Mouse (Mus musculus) ovary, adult 18-20 months (tissue): ENCODE measurements around the gene Poll.
"Not testable (repeated sequence)": the region's sequence is repeated elsewhere in the genome, so short reads cannot be mapped to it uniquely, and the experiment has no call there.

Source experiments
- DNase-seq: peaks from one replicate; pipeline ENCODE4 v3.0.0; 2022; ENCODE audit warnings: low spot score, mixed read lengths

Gene Poll

GRCm38 (mm10) chr19:45577141-45577750 lies 16.9 kb upstream of the Poll start:
- no peak for DNase-seq

GRCm38 (mm10) chr19:45575632-45576001 lies 15.3 kb upstream of the Poll start:
- DNase-seq, result no peak

GRCm38 (mm10) chr19:45574941-45575631 lies 14.8 kb upstream of the Poll start:
- no peak for DNase-seq

- DNase-seq, result no peak
Measured at GRCm38 (mm10) chr19:45574339-45574898, 14.1 kb upstream of the Poll start.

- peak; percentile 32 for DNase-seq
Measured at GRCm38 (mm10) chr19:45573861-45574267, 13.5 kb upstream of the Poll start.

GRCm38 (mm10) chr19:45573033-45573432 lies 12.7 kb upstream of the Poll start:
- DNase-seq, result no peak

- DNase-seq, result no peak
Measured at GRCm38 (mm10) chr19:45567367-45567766, 7.0 kb upstream of the Poll start.

GRCm38 (mm10) chr19:45565925-45566715 lies 5.8 kb upstream of the Poll start:
- DNase-seq, result no peak

- no peak for DNase-seq
Measured at GRCm38 (mm10) chr19:45554136-45554535, 6.2 kb downstream of the Poll start.

- no peak for DNase-seq
Measured at GRCm38 (mm10) chr19:45552187-45552586, 8.1 kb downstream of the Poll start.

- DNase-seq, result no peak
Measured at GRCm38 (mm10) chr19:45549948-45550347, 10.4 kb downstream of the Poll start.

- DNase-seq, result no peak
Measured at GRCm38 (mm10) chr19:45549128-45549915, 11.0 kb downstream of the Poll start.

GRCm38 (mm10) chr19:45548196-45548595 lies 12.1 kb downstream of the Poll start:
- not testable (repeated sequence) for DNase-seq

GRCm38 (mm10) chr19:45544925-45545321 lies 15.4 kb downstream of the Poll start:
- peak; percentile 77 for DNase-seq

GRCm38 (mm10) chr19:45544152-45544924 lies 16.0 kb downstream of the Poll start:
- DNase-seq, result peak; percentile 79

GRCm38 (mm10) chr19:45542061-45542460 lies 18.3 kb downstream of the Poll start:
- no peak for DNase-seq

GRCm38 (mm10) chr19:45541409-45542041 lies 18.8 kb downstream of the Poll start:
- DNase-seq, result peak; percentile 39

GRCm38 (mm10) chr19:45540657-45541408 lies 19.5 kb downstream of the Poll start:
- no peak for DNase-seq

GRCm38 (mm10) chr19:45537505-45537904 lies 22.8 kb downstream of the Poll start:
- no peak for DNase-seq

- DNase-seq, result no peak
Measured at GRCm38 (mm10) chr19:45535929-45536328, 24.4 kb downstream of the Poll start.
